Mouse (Mus musculus): Measurements from ENCODE around the gene Olfr353. TPM values are rescaled to one million over a fixed set of nuclear protein-coding genes. Genes with fewer than 3 reads are reported as not detected.

The Olfr353 gene
- total and polyA plus RNA-seq, 2 experiments from 2014 or later = not detected

DNA sequence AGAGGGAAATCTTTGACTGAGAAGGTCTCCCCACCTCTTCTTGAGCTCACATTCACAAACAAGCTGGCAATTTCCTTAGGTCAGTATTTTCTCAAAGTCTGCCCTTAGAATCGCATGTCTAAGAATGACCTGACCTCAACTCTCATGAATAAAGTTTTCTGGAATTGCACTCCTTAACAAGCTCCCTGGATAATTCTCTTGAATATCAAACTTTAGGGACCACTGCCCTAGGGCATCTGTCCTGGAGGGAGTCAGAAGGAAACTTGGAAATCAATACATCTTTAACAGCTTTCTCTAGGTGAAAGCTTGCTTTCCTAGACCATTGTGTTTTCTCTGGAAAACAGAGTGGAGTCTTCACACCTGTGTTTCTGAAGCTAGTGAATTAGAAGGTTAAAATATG is 46.7 kb downstream of the Olfr353 start, which contains the start of gene Olfr350:
Olfr350 (plus strand) TSS at position 301 of the 400 bp plus-strand sequence.
- no peak within 1 kb of the TSS for H3K9ac ChIP-seq
- H3K4me1 ChIP-seq (ENCODE audit: insufficient read depth) = no peaks in the 10 kb centered on the region
- no peak for TF ChIP-seq CTCF (IDR thresholded peaks at IDR 0.05; ENCODE audit: low read depth)
- 80% methylated on average over 1 of the region's 1 CpGs for WGBS
- no peak within 1 kb of the TSS for H3K4me2 ChIP-seq (ENCODE audit: low read depth)
- peaks cover 7% of the 10 kb centered on the region; the same call in 1 of the 2 replicates for H3K9me3 ChIP-seq (ENCODE audit: low read length)
- H3K36me3 ChIP-seq (ENCODE audit: insufficient read depth) = no peaks in the 10 kb centered on the region
- DNase-seq = no peak
- no peaks in the 10 kb centered on the region for H3K27me3 ChIP-seq (ENCODE audit: insufficient read depth, low read length)
- no peak for ATAC-seq
- no peak within 1 kb of the TSS for H3K27ac ChIP-seq (ENCODE audit: low read depth, low read length)
- H3K4me3 ChIP-seq (ENCODE audit: low read depth, low read length) = no peak within 1 kb of the TSS

Other genes starting within 250 kb of the Olfr353 start
- not detected in 2 replicates for gene Olfr346, start 207.1 kb downstream of the Olfr353 start, total RNA-seq (2014; rRNA removed)
- not detected in 2 replicates for gene Olfr346, start 207.1 kb downstream of the Olfr353 start, polyA plus RNA-seq (2015; fragmentation: Nextera tagmentation; extraction: Ambion mirVana)
- not detected in 2 replicates for gene Olfr347, start 161.0 kb downstream of the Olfr353 start, total RNA-seq (2014; rRNA removed)
- not detected in 2 replicates for gene Olfr347, start 161.0 kb downstream of the Olfr353 start, polyA plus RNA-seq (2015; fragmentation: Nextera tagmentation; extraction: Ambion mirVana)
- gene Olfr348, start 108.7 kb downstream of the Olfr353 start, total RNA-seq (2014; rRNA removed) = not detected in 2 replicates
- not detected in 2 replicates for gene Olfr348, start 108.7 kb downstream of the Olfr353 start, polyA plus RNA-seq (2015; fragmentation: Nextera tagmentation; extraction: Ambion mirVana)
- gene Olfr50, start 102.4 kb downstream of the Olfr353 start, total RNA-seq (2014; rRNA removed) = not detected in 2 replicates
- not detected in 2 replicates for gene Olfr50, start 102.4 kb downstream of the Olfr353 start, polyA plus RNA-seq (2015; fragmentation: Nextera tagmentation; extraction: Ambion mirVana)
- gene Olfr3, start 75.9 kb downstream of the Olfr353 start, total RNA-seq (2014; rRNA removed) = not detected in 2 replicates
- gene Olfr3, start 75.9 kb downstream of the Olfr353 start, polyA plus RNA-seq (2015; fragmentation: Nextera tagmentation; extraction: Ambion mirVana) = not detected in 2 replicates
- not detected in 2 replicates for gene Olfr350, start 46.6 kb downstream of the Olfr353 start, total RNA-seq (2014; rRNA removed)
- gene Olfr350, start 46.6 kb downstream of the Olfr353 start, polyA plus RNA-seq (2015; fragmentation: Nextera tagmentation; extraction: Ambion mirVana) = not detected in 2 replicates
- gene Olfr351, start 30.3 kb downstream of the Olfr353 start, total RNA-seq (2014; rRNA removed) = not detected in 2 replicates
- gene Olfr351, start 30.3 kb downstream of the Olfr353 start, polyA plus RNA-seq (2015; fragmentation: Nextera tagmentation; extraction: Ambion mirVana) = not detected in 2 replicates
- not detected in 2 replicates for gene Olfr352, start 24.5 kb downstream of the Olfr353 start, total RNA-seq (2014; rRNA removed)
- gene Olfr352, start 24.5 kb downstream of the Olfr353 start, polyA plus RNA-seq (2015; fragmentation: Nextera tagmentation; extraction: Ambion mirVana) = not detected in 2 replicates
- not detected in 2 replicates for gene Olfr354, start 12.7 kb upstream of the Olfr353 start, total RNA-seq (2014; rRNA removed)
- not detected in 2 replicates for gene Olfr354, start 12.7 kb upstream of the Olfr353 start, polyA plus RNA-seq (2015; fragmentation: Nextera tagmentation; extraction: Ambion mirVana)
- not detected in 2 replicates for gene Olfr355, start 36.0 kb upstream of the Olfr353 start, total RNA-seq (2014; rRNA removed)
- gene Olfr355, start 36.0 kb upstream of the Olfr353 start, polyA plus RNA-seq (2015; fragmentation: Nextera tagmentation; extraction: Ambion mirVana) = not detected in 2 replicates
- gene Olfr356, start 44.2 kb upstream of the Olfr353 start, total RNA-seq (2014; rRNA removed) = not detected in 2 replicates
- not detected in 2 replicates for gene Olfr356, start 44.2 kb upstream of the Olfr353 start, polyA plus RNA-seq (2015; fragmentation: Nextera tagmentation; extraction: Ambion mirVana)
- not detected in 2 replicates for gene Olfr357, start 100.9 kb upstream of the Olfr353 start, total RNA-seq (2014; rRNA removed)
- not detected in 2 replicates for gene Olfr357, start 100.9 kb upstream of the Olfr353 start, polyA plus RNA-seq (2015; fragmentation: Nextera tagmentation; extraction: Ambion mirVana)
- not detected in 2 replicates for gene Olfr358, start 116.4 kb upstream of the Olfr353 start, total RNA-seq (2014; rRNA removed)
- not detected in 2 replicates for gene Olfr358, start 116.4 kb upstream of the Olfr353 start, polyA plus RNA-seq (2015; fragmentation: Nextera tagmentation; extraction: Ambion mirVana)
- not detected in 2 replicates for gene Olfr360, start 172.8 kb upstream of the Olfr353 start, total RNA-seq (2014; rRNA removed)
- gene Olfr360, start 172.8 kb upstream of the Olfr353 start, polyA plus RNA-seq (2015; fragmentation: Nextera tagmentation; extraction: Ambion mirVana) = not detected in 2 replicates
- not detected in 2 replicates for gene Olfr361, start 196.4 kb upstream of the Olfr353 start, total RNA-seq (2014; rRNA removed)
- not detected in 2 replicates for gene Olfr361, start 196.4 kb upstream of the Olfr353 start, polyA plus RNA-seq (2015; fragmentation: Nextera tagmentation; extraction: Ambion mirVana)
- not detected in 2 replicates for gene Olfr362, start 225.0 kb upstream of the Olfr353 start, total RNA-seq (2014; rRNA removed)
- gene Olfr362, start 225.0 kb upstream of the Olfr353 start, polyA plus RNA-seq (2015; fragmentation: Nextera tagmentation; extraction: Ambion mirVana) = not detected in 2 replicates
- not detected in 2 replicates for gene Olfr364-ps1, start 246.4 kb upstream of the Olfr353 start, total RNA-seq (2014; rRNA removed)
- not detected in 2 replicates for gene Olfr364-ps1, start 246.4 kb upstream of the Olfr353 start, polyA plus RNA-seq (2015; fragmentation: Nextera tagmentation; extraction: Ambion mirVana)

All from forebrain, postnatal 0 days (tissue).